Mouse (Mus musculus) ES-E14 (cell line): ENCODE measurements around the gene Smad5.

Experiments used
- CHD2 ChIP-seq: IDR thresholded peaks from 2 replicates; pipeline ENCODE4 v1.6.1; 2014; ENCODE audit warnings: mild to moderate bottlenecking, low read depth, low read length, inconsistent platforms
- MAFK ChIP-seq: IDR thresholded peaks from 2 replicates; pipeline ENCODE4 v1.6.1; 2014; ENCODE audit warnings: mild to moderate bottlenecking, low read depth, low read length, inconsistent platforms; ENCODE audit not compliant: insufficient read depth
- ZC3H11A ChIP-seq: IDR thresholded peaks from 2 replicates; pipeline ENCODE4 v1.6.1; 2012; ENCODE audit warnings: low read depth, mild to moderate bottlenecking, inconsistent platforms, low read length, borderline replicate concordance
- ZNF384 ChIP-seq: IDR thresholded peaks from 2 replicates; pipeline ENCODE4 v1.6.1; 2012; ENCODE audit warnings: low read depth, low read length, inconsistent platforms

- TF ChIP-seq ZNF384, result no peak
- TF ChIP-seq ZC3H11A, result no peak
- no peak for TF ChIP-seq CHD2
- TF ChIP-seq MAFK, result no peak
Measured at GRCm38 (mm10) chr13:56683306-56683705, 19.5 kb upstream of the Smad5 start.
